Mouse (Mus musculus) forebrain, embryonic 11.5 days (tissue): ENCODE measurements at regions not wholly inside any gene's neighbourhood (a gene's known extent, or its start where the extent isn't known, plus 50 kb on each side); places are given as distances from the start of the nearest gene placed in this dataset.
A peak's percentile ranks its signal among the peaks of the same experiment; 100 is the strongest.

Source experiments
- ATAC-seq: fragments of 200-750 bp; cut with Nextera tagmentation; replicated peaks from 2 replicates; pipeline ENCODE4 v1.8.0; 2017; ENCODE audit warnings: moderate TSS enrichment; ENCODE audit not compliant: low FRiP score
- DNase-seq: peaks from one replicate; pipeline ENCODE4 v3.0.0-alpha.2; 2017; ENCODE audit warnings: low spot score
- H3K27ac ChIP-seq: fragments of 300-500 bp; sonication (generic); 2 replicates; pipeline ENCODE4 v1.5.1; 2014; ENCODE audit warnings: low read depth, low read length
- H3K27me3 ChIP-seq: fragments of 300-500 bp; sonication (generic); 2 replicates; pipeline ENCODE4 v1.6.1; 2014; ENCODE audit warnings: mild to moderate bottlenecking, low read length, mixed read lengths; ENCODE audit not compliant: control insufficient read depth, insufficient read depth
- H3K36me3 ChIP-seq: fragments of 300-500 bp; sonication (generic); 2 replicates; pipeline ENCODE4 v1.6.1; 2014; ENCODE audit warnings: mild to moderate bottlenecking, low read length, moderate library complexity, mixed read lengths; ENCODE audit not compliant: control insufficient read depth, insufficient read depth
- H3K4me1 ChIP-seq: fragments of 300-500 bp; sonication (generic); replicated peaks from 2 replicates; pipeline ENCODE4 v1.6.1; 2014; ENCODE audit warnings: low read length, mixed read lengths; ENCODE audit not compliant: control insufficient read depth, insufficient read depth
- H3K4me2 ChIP-seq: fragments of 300-500 bp; sonication (generic); 2 replicates; pipeline ENCODE4 v1.6.1; 2014; ENCODE audit warnings: low read depth, mild to moderate bottlenecking, low read length, moderate library complexity, mixed read lengths; ENCODE audit not compliant: severe bottlenecking
- H3K4me3 ChIP-seq: fragments of 300-500 bp; sonication (generic); 2 replicates; pipeline ENCODE4 v1.5.1; 2014; ENCODE audit warnings: low read depth, low read length
- H3K9ac ChIP-seq: fragments of 300-500 bp; sonication (generic); 2 replicates; pipeline ENCODE4 v1.6.1; 2014; ENCODE audit warnings: low read length
- H3K9me3 ChIP-seq: fragments of 300-500 bp; sonication (generic); 2 replicates; pipeline ENCODE4 v1.6.1; 2016; ENCODE audit warnings: low read length, mixed read lengths; ENCODE audit not compliant: control insufficient read depth
- WGBS: fragments of 180-500 bp; shearing (Covaris S2); extraction: QIAGEN DNeasy Blood & Tissue Kit; methylation state at CpG from one replicate; pipeline ENCODE4 v1.1.7; 2014; 5-methylcytosine and 5-hydroxymethylcytosine counted together

DNA sequence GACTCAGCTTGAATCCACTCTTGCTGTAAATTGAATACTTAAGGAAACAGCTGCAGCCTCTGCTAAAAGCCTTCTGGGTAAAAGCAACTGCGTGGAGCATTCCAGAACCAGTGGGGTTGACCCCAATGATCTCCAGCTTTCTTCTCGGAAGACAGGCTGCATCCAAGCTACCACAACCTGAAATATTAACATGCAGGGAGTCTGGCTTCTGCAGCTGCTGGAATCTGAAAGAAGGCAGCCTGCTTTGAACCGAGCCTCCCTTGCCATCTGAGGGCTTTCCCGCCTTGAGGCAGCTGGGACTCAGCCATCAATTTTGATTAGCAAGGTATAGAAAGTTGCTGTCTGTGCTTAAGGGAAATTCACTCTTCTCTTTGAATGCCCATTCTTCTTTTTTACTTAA lies 261.6 kb upstream of the Adcy2 start:
- no peak overlapping the region for H3K27ac ChIP-seq
- no peak overlapping the region for H3K4me2 ChIP-seq
- no peak overlapping the region for H3K9ac ChIP-seq
- no peaks in the 10 kb centered on the region for H3K9me3 ChIP-seq
- ATAC-seq, result no peak
- no peaks in the 10 kb centered on the region for H3K4me1 ChIP-seq
- peak; percentile 33 for DNase-seq
- H3K4me3 ChIP-seq, result no peak overlapping the region
- 69% methylated on average over 4 of the region's 4 CpGs for WGBS
- no peaks in the 10 kb centered on the region for H3K27me3 ChIP-seq
- no peaks in the 10 kb centered on the region for H3K36me3 ChIP-seq

DNA sequence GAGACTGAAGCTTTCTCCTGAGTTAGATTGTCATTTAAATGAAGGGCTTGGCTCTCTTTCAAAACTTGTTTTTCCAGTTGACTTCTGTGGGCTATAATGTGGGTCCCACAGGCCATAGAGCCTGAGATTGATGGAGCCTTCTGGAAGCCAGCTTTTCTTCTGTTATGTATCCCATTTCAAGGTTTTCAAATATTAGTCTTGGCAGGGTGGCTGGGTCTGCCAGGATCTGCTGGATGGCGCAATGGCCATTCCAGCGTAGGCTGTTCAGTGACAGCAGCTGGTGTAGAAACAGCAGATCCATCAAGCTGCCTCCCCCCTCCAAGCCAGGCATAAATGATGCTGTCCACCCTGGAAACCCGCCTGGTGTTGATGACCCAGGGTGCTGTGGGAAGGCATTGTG lies 264.4 kb upstream of the Adcy2 start:
- WGBS, result 94% methylated on average over 3 of the region's 3 CpGs
- H3K4me1 ChIP-seq, result no peaks in the 10 kb centered on the region
- H3K36me3 ChIP-seq, result no peaks in the 10 kb centered on the region
- ATAC-seq (no peak), DNase-seq (no peak)
- H3K27me3 ChIP-seq, result no peaks in the 10 kb centered on the region
- no peak overlapping the region for H3K27ac ChIP-seq
- H3K9ac ChIP-seq, result no peak overlapping the region
- no peak overlapping the region for H3K4me2 ChIP-seq
- no peak overlapping the region for H3K4me3 ChIP-seq
- no peaks in the 10 kb centered on the region for H3K9me3 ChIP-seq

GRCm38 (mm10) chr13:69266071-69266470 lies 266.7 kb upstream of the Adcy2 start:
- no peak overlapping the region for H3K4me2 ChIP-seq
- H3K27ac ChIP-seq, result no peak overlapping the region
- no peaks in the 10 kb centered on the region for H3K27me3 ChIP-seq
- H3K9me3 ChIP-seq, result no peaks in the 10 kb centered on the region
- ATAC-seq, result no peak
- no peak overlapping the region for H3K9ac ChIP-seq
- no peaks in the 10 kb centered on the region for H3K4me1 ChIP-seq
- H3K4me3 ChIP-seq, result no peak overlapping the region
- DNase-seq, result no peak
- H3K36me3 ChIP-seq, result no peaks in the 10 kb centered on the region
- WGBS, result 83% methylated on average over 1 of the region's 1 CpGs

- no peak overlapping the region for H3K27ac ChIP-seq
- H3K4me3 ChIP-seq, result no peak overlapping the region
- H3K9me3 ChIP-seq, result no peaks in the 10 kb centered on the region
- no peak overlapping the region for H3K4me2 ChIP-seq
- H3K36me3 ChIP-seq, result no peaks in the 10 kb centered on the region
- 50% methylated on average over 3 of the region's 3 CpGs for WGBS
- DNase-seq (no peak), ATAC-seq (no peak)
- no peaks in the 10 kb centered on the region for H3K4me1 ChIP-seq
- H3K9ac ChIP-seq, result no peak overlapping the region
- H3K27me3 ChIP-seq, result no peaks in the 10 kb centered on the region
These were observed 261.0 kb upstream of the Nsun2 start for GRCm38 (mm10) chr13:69272506-69272905.

DNA sequence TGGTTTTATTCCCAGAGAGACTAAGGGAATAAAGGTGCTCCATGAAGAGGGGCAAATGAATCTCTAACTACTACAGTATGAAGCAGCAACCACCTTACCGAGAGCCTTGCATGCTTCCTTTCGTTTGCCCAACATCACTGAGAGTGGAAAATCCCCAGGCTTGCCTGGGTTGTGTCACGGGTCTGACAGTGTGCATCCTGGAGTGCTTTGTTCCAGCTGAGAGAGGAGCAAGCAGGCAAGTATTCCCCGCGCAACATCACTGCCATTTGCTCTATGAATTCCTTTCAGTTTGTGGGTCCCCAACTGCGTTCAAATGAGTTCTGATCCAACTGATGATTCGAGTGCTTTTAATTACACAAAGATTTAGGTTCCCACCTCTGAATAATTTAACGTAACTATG lies 253.9 kb upstream of the Nsun2 start:
- no peak for ATAC-seq
- Histone ChIP-seq H3K4me3 (no peak overlapping the region), H3K4me1 (no peaks in the 10 kb centered on the region), H3K27me3 (no peaks in the 10 kb centered on the region), H3K9me3 (no peaks in the 10 kb centered on the region), H3K4me2 (no peak overlapping the region), H3K36me3 (no peaks in the 10 kb centered on the region), H3K9ac (no peak overlapping the region), H3K27ac (no peak overlapping the region)
- WGBS, result 87% methylated on average over 8 of the region's 8 CpGs
- DNase-seq, result no peak

GRCm38 (mm10) chr13:69294483-69294882 lies 239.1 kb upstream of the Nsun2 start:
- no peak for ATAC-seq
- H3K4me1 ChIP-seq, result no peaks in the 10 kb centered on the region

GRCm38 (mm10) chr13:69303316-69303715 lies 230.2 kb upstream of the Nsun2 start:
- Histone ChIP-seq H3K4me3 (no peak overlapping the region), H3K9me3 (no peaks in the 10 kb centered on the region), H3K4me1 (no peaks in the 10 kb centered on the region), H3K27me3 (no peaks in the 10 kb centered on the region), H3K4me2 (no peak overlapping the region), H3K9ac (no peak overlapping the region), H3K36me3 (no peaks in the 10 kb centered on the region), H3K27ac (no peak overlapping the region)
- WGBS, result 88% methylated on average over 2 of the region's 2 CpGs
- ATAC-seq, result no peak
- no peak for DNase-seq

More at GRCm38 (mm10) chr13:69294483-69294882, 239.1 kb upstream of the Nsun2 start:
- Histone ChIP-seq H3K27ac (no peak overlapping the region), H3K9ac (no peak overlapping the region), H3K27me3 (no peaks in the 10 kb centered on the region), H3K4me3 (no peak overlapping the region), H3K9me3 (no peaks in the 10 kb centered on the region), H3K36me3 (no peaks in the 10 kb centered on the region), H3K4me2 (no peak overlapping the region)
- no peak for DNase-seq
- 88% methylated on average over 1 of the region's 1 CpGs for WGBS

- Histone ChIP-seq H3K36me3 (no peaks in the 10 kb centered on the region), H3K4me1 (no peaks in the 10 kb centered on the region), H3K4me2 (no peak overlapping the region), H3K9ac (no peak overlapping the region), H3K27me3 (no peaks in the 10 kb centered on the region), H3K9me3 (no peaks in the 10 kb centered on the region), H3K27ac (no peak overlapping the region), H3K4me3 (no peak overlapping the region)
- no peak for ATAC-seq
- no peak for DNase-seq
- 82% methylated on average over 8 of the region's 8 CpGs for WGBS
These were observed 203.0 kb upstream of the Nsun2 start for GRCm38 (mm10) chr13:69330412-69331000.

GRCm38 (mm10) chr13:69331537-69332435 lies 201.8 kb upstream of the Nsun2 start:
- Histone ChIP-seq H3K4me2 (no peak overlapping the region), H3K36me3 (no peaks in the 10 kb centered on the region), H3K9me3 (no peaks in the 10 kb centered on the region), H3K27ac (no peak overlapping the region), H3K4me1 (no peaks in the 10 kb centered on the region), H3K4me3 (no peak overlapping the region), H3K9ac (no peak overlapping the region), H3K27me3 (no peaks in the 10 kb centered on the region)
- WGBS, result 66% methylated on average over 19 of the region's 19 CpGs
- DNase-seq (no peak), ATAC-seq (no peak)
